Mouse (Mus musculus) small intestine, adult 2 months (tissue): Measurements from ENCODE around the gene Gm20388.

Experiments used
- CTCF ChIP-seq: fragments of 200-500 bp; IDR thresholded peaks from 2 replicates; pipeline ENCODE4 v1.5.1; 2012; ENCODE audit warnings: low read depth, mild to moderate bottlenecking, control low read depth, inconsistent platforms, low read length, moderate library complexity, mixed read lengths; ENCODE audit not compliant: insufficient replicate concordance, insufficient read length; ENCODE audit errors: extremely low read depth
- POLR2A ChIP-seq: fragments of 200-500 bp; IDR thresholded peaks from 2 replicates; pipeline ENCODE4 v1.6.1; 2012; ENCODE audit warnings: low read depth, mild to moderate bottlenecking, control low read depth, inconsistent platforms, low read length, moderate library complexity

- no peak for TF ChIP-seq POLR2A
- TF ChIP-seq CTCF, result no peak
These were observed 831.3 kb downstream of the Gm20388 start for GRCm38 (mm10) chr8:120741815-120742530.
